Mouse (Mus musculus): Measurements from ENCODE around the gene Cd200. TPM values are rescaled to one million over a fixed set of nuclear protein-coding genes. Genes with fewer than 3 reads are reported as not detected.

Gene Cd200
- polyA plus RNA-seq, 1 experiment from 2014 or later = 244 TPM

- Histone ChIP-seq H3K9ac (no peak overlapping the region), H3K36me3 (peaks cover 45% of the 10 kb centered on the region), H3K4me1 (replicated peaks) (no peaks in the 10 kb centered on the region), H3K4me2 (no peak overlapping the region), H3K9me3 (no peaks in the 10 kb centered on the region), H3K27ac (no peak overlapping the region), H3K4me3 (no peak overlapping the region), H3K27me3 (no peaks in the 10 kb centered on the region)
- WGBS = 92% methylated on average over 3 of the region's 3 CpGs
- no peak for ATAC-seq (ENCODE audit: low FRiP score)
Measured at GRCm38 (mm10) chr16:45399411-45399810, 9.4 kb downstream of the Cd200 start.

- no peak overlapping the region for H3K9ac ChIP-seq
- H3K27ac ChIP-seq = no peak overlapping the region
- no peak overlapping the region for H3K4me3 ChIP-seq
- H3K9me3 ChIP-seq = no peaks in the 10 kb centered on the region
- H3K4me2 ChIP-seq = no peak overlapping the region
- no peaks in the 10 kb centered on the region for H3K27me3 ChIP-seq
- H3K4me1 ChIP-seq (replicated peaks) = no peaks in the 10 kb centered on the region
- H3K36me3 ChIP-seq = peaks cover 61% of the 10 kb centered on the region
- WGBS = 91% methylated on average over 2 of the region's 2 CpGs
- no peak for ATAC-seq (ENCODE audit: low FRiP score)
Measured at GRCm38 (mm10) chr16:45397440-45397839, 11.4 kb downstream of the Cd200 start.

- no peaks in the 10 kb centered on the region for H3K27me3 ChIP-seq
- H3K4me2 ChIP-seq = no peak overlapping the region
- peaks cover 68% of the 10 kb centered on the region for H3K36me3 ChIP-seq
- H3K4me1 ChIP-seq (replicated peaks) = no peaks in the 10 kb centered on the region
- H3K9me3 ChIP-seq = no peaks in the 10 kb centered on the region
- WGBS = 95% methylated on average over 6 of the region's 6 CpGs
- H3K9ac ChIP-seq = no peak overlapping the region
- H3K27ac ChIP-seq = no peak overlapping the region
- ATAC-seq (ENCODE audit: low FRiP score) = no peak
- H3K4me3 ChIP-seq = no peak overlapping the region
Measured at GRCm38 (mm10) chr16:45392246-45392645, 16.6 kb downstream of the Cd200 start.

GRCm38 (mm10) chr16:45391680-45392079 is 17.2 kb downstream of the Cd200 start:
- ATAC-seq (ENCODE audit: low FRiP score) = no peak
- H3K36me3 ChIP-seq = peaks cover 69% of the 10 kb centered on the region

GRCm38 (mm10) chr16:45390286-45390956 is 18.4 kb downstream of the Cd200 start:
- no peak for ATAC-seq (ENCODE audit: low FRiP score)
- H3K4me1 ChIP-seq (replicated peaks) = no peaks in the 10 kb centered on the region
- H3K27me3 ChIP-seq = no peaks in the 10 kb centered on the region
- H3K27ac ChIP-seq = no peak overlapping the region
- peaks cover 63% of the 10 kb centered on the region for H3K36me3 ChIP-seq
- H3K4me3 ChIP-seq = no peak overlapping the region
- H3K9ac ChIP-seq = no peak overlapping the region
- H3K9me3 ChIP-seq = no peaks in the 10 kb centered on the region
- H3K4me2 ChIP-seq = no peak overlapping the region
- 83% methylated on average over 5 of the region's 5 CpGs for WGBS

More at GRCm38 (mm10) chr16:45391680-45392079, 17.2 kb downstream of the Cd200 start:
- H3K9me3 ChIP-seq = no peaks in the 10 kb centered on the region
- no peaks in the 10 kb centered on the region for H3K27me3 ChIP-seq
- no peak overlapping the region for H3K9ac ChIP-seq
- WGBS = 97% methylated on average over 3 of the region's 3 CpGs
- no peak overlapping the region for H3K27ac ChIP-seq
- H3K4me1 ChIP-seq (replicated peaks) = no peaks in the 10 kb centered on the region
- H3K4me2 ChIP-seq = no peak overlapping the region
- H3K4me3 ChIP-seq = no peak overlapping the region

GRCm38 (mm10) chr16:45389833-45390232 is 19.0 kb downstream of the Cd200 start:
- H3K9me3 ChIP-seq = no peaks in the 10 kb centered on the region
- no peak overlapping the region for H3K27ac ChIP-seq
- H3K9ac ChIP-seq = no peak overlapping the region
- H3K36me3 ChIP-seq = peaks cover 57% of the 10 kb centered on the region
- H3K4me3 ChIP-seq = no peak overlapping the region
- no peaks in the 10 kb centered on the region for H3K27me3 ChIP-seq
- WGBS = 90% methylated on average over 2 of the region's 2 CpGs
- no peaks in the 10 kb centered on the region for H3K4me1 ChIP-seq (replicated peaks)
- no peak for ATAC-seq (ENCODE audit: low FRiP score)
- H3K4me2 ChIP-seq = no peak overlapping the region

GRCm38 (mm10) chr16:45389041-45389440 is 19.8 kb downstream of the Cd200 start:
- ATAC-seq (ENCODE audit: low FRiP score) = no peak
- H3K4me3 ChIP-seq = no peak overlapping the region
- H3K4me1 ChIP-seq (replicated peaks) = no peaks in the 10 kb centered on the region
- no peaks in the 10 kb centered on the region for H3K27me3 ChIP-seq
- WGBS = 91% methylated on average over 2 of the region's 2 CpGs
- no peak overlapping the region for H3K9ac ChIP-seq
- no peak overlapping the region for H3K27ac ChIP-seq
- H3K4me2 ChIP-seq = no peak overlapping the region
- H3K9me3 ChIP-seq = no peaks in the 10 kb centered on the region
- H3K36me3 ChIP-seq = peaks cover 53% of the 10 kb centered on the region

GRCm38 (mm10) chr16:45381811-45382210 is 27.0 kb downstream of the Cd200 start:
- Histone ChIP-seq H3K36me3 (peaks cover 47% of the 10 kb centered on the region), H3K9me3 (no peaks in the 10 kb centered on the region), H3K4me1 (replicated peaks) (no peaks in the 10 kb centered on the region), H3K4me3 (no peak overlapping the region), H3K27ac (no peak overlapping the region), H3K4me2 (no peak overlapping the region), H3K27me3 (no peaks in the 10 kb centered on the region), H3K9ac (no peak overlapping the region)
- no peak for ATAC-seq (ENCODE audit: low FRiP score)
- 86% methylated on average over 3 of the region's 3 CpGs for WGBS

GRCm38 (mm10) chr16:45378959-45379358 is 29.9 kb downstream of the Cd200 start:
- H3K27ac ChIP-seq = no peak overlapping the region
- H3K4me1 ChIP-seq (replicated peaks) = no peaks in the 10 kb centered on the region
- no peaks in the 10 kb centered on the region for H3K27me3 ChIP-seq
- H3K4me2 ChIP-seq = no peak overlapping the region
- ATAC-seq (ENCODE audit: low FRiP score) = no peak
- no peak overlapping the region for H3K4me3 ChIP-seq
- 86% methylated on average over 3 of the region's 3 CpGs for WGBS
- H3K36me3 ChIP-seq = peaks cover 34% of the 10 kb centered on the region
- no peaks in the 10 kb centered on the region for H3K9me3 ChIP-seq
- H3K9ac ChIP-seq = no peak overlapping the region

- no peak overlapping the region for H3K9ac ChIP-seq
- H3K4me2 ChIP-seq = no peak overlapping the region
- H3K9me3 ChIP-seq = no peaks in the 10 kb centered on the region
- H3K27ac ChIP-seq = no peak overlapping the region
- ATAC-seq (ENCODE audit: low FRiP score) = no peak
- H3K27me3 ChIP-seq = no peaks in the 10 kb centered on the region
- H3K36me3 ChIP-seq = peaks cover 28% of the 10 kb centered on the region
- WGBS = 96% methylated on average over 5 of the region's 5 CpGs
- no peaks in the 10 kb centered on the region for H3K4me1 ChIP-seq (replicated peaks)
- H3K4me3 ChIP-seq = no peak overlapping the region
Measured at GRCm38 (mm10) chr16:45378147-45378943, 30.5 kb downstream of the Cd200 start.

GRCm38 (mm10) chr16:45377332-45377731 is 31.5 kb downstream of the Cd200 start:
- ATAC-seq (ENCODE audit: low FRiP score) = no peak

GRCm38 (mm10) chr16:45376812-45377211 is 32.0 kb downstream of the Cd200 start:
- Histone ChIP-seq H3K27ac (no peak overlapping the region), H3K4me3 (no peak overlapping the region), H3K9ac (no peak overlapping the region), H3K27me3 (no peaks in the 10 kb centered on the region), H3K36me3 (peaks cover 15% of the 10 kb centered on the region), H3K4me2 (no peak overlapping the region), H3K9me3 (no peaks in the 10 kb centered on the region), H3K4me1 (replicated peaks) (no peaks in the 10 kb centered on the region)
- ATAC-seq (ENCODE audit: low FRiP score) = no peak
- 68% methylated on average over 2 of the region's 2 CpGs for WGBS

More at GRCm38 (mm10) chr16:45377332-45377731, 31.5 kb downstream of the Cd200 start:
- Histone ChIP-seq H3K36me3 (peaks cover 18% of the 10 kb centered on the region), H3K4me3 (no peak overlapping the region), H3K27ac (no peak overlapping the region), H3K27me3 (no peaks in the 10 kb centered on the region), H3K4me2 (no peak overlapping the region), H3K9ac (no peak overlapping the region), H3K9me3 (no peaks in the 10 kb centered on the region), H3K4me1 (replicated peaks) (no peaks in the 10 kb centered on the region)
- 78% methylated on average over 4 of the region's 4 CpGs for WGBS

GRCm38 (mm10) chr16:45376294-45376693 is 32.6 kb downstream of the Cd200 start:
- Histone ChIP-seq H3K36me3 (peaks cover 10% of the 10 kb centered on the region), H3K27ac (no peak overlapping the region), H3K4me2 (no peak overlapping the region), H3K9me3 (no peaks in the 10 kb centered on the region), H3K9ac (no peak overlapping the region), H3K27me3 (no peaks in the 10 kb centered on the region), H3K4me3 (no peak overlapping the region), H3K4me1 (replicated peaks) (no peaks in the 10 kb centered on the region)
- ATAC-seq (ENCODE audit: low FRiP score) = no peak
- 87% methylated on average over 4 of the region's 4 CpGs for WGBS

Data from hindbrain, embryonic 13.5 days (tissue).